Mouse (Mus musculus): ENCODE data around the gene Ak3.

GRCm38 (mm10) chr19:29024391-29024947, 23.3 kb downstream of the Ak3 start:
- TF ChIP-seq USF1 (IDR thresholded peaks at IDR 0.05; ENCODE audit: low read depth) (no peak), MAX (IDR thresholded peaks at IDR 0.05; ENCODE audit: low read depth) (no peak), POLR2A (IDR thresholded peaks at IDR 0.05; ENCODE audit: insufficient read length, low read depth) (no peak), POLR2AphosphoS2 (IDR thresholded peaks at IDR 0.05; ENCODE audit: insufficient read length, low read depth) (no peak), TCF3 (IDR thresholded peaks at IDR 0.05; ENCODE audit: insufficient read length, low read depth) (no peak), E2F4 (IDR thresholded peaks at IDR 0.05; ENCODE audit: insufficient read depth) (no peak), MYOG (IDR thresholded peaks at IDR 0.05; ENCODE audit: control insufficient read depth in 1 of 3, insufficient read depth in 1 of 3, insufficient read length in 2 of 3, low read depth in 2 of 3) (no peak), MYOD1 (IDR thresholded peaks at IDR 0.05; ENCODE audit: control insufficient read depth in 1 of 3, insufficient read length in 2 of 3, low read depth in 2 of 3) (no peak), CEBPB (IDR thresholded peaks at IDR 0.05; ENCODE audit: insufficient read depth, poor library complexity, severe bottlenecking) (no peak)
